ENCODE assay signal across 9 mouse cellular contexts in genomic region chr11:8302347-8303188, GRCm38 (mm10).
DNase-seq lines count a peak whose midpoint lies in the region; ATAC-seq and TF ChIP-seq lines count a peak whose summit lies in the region.
"Had no signal": no experiment of that assay in that cellular context is flagged by ENCODE, and none has a peak within 500 bp of the region (broad histone marks: within the 10 kb centered on the region; RNA-seq: fewer than 3 reads in every experiment).

No protein-coding gene starts in this region.

- H3K27ac ChIP-seq in heart, embryonic 11.5 days (ENCODE audit: low read depth, low read length), result no peak overlapping the region
- no peak overlapping the region for H3K27ac ChIP-seq in forebrain, embryonic 12.5 days
- no peak overlapping the region for H3K27ac ChIP-seq in intestine, embryonic 15.5 days
- no peak overlapping the region for H3K27ac ChIP-seq in midbrain, postnatal 0 days (ENCODE audit: low read depth, low read length)
- H3K27ac ChIP-seq: limb, embryonic 15.5 days had no signal

- no peak for TF ChIP-seq POLR2A in brain, embryonic 14.5 days (IDR thresholded peaks at IDR 0.05; ENCODE audit: borderline replicate concordance, extremely low read depth, insufficient read depth, insufficient read length, poor library complexity, severe bottlenecking)

- H3K27me3 ChIP-seq in heart, embryonic 11.5 days (ENCODE audit: control insufficient read depth, insufficient read depth, low read length), result no peaks in the 10 kb centered on the region; the same call in 1 of the 2 replicates
- no peaks in the 10 kb centered on the region for H3K27me3 ChIP-seq in forebrain, embryonic 12.5 days
- no peaks in the 10 kb centered on the region for H3K27me3 ChIP-seq in intestine, embryonic 15.5 days (replicated peaks)
- no peaks in the 10 kb centered on the region for H3K27me3 ChIP-seq in midbrain, postnatal 0 days (ENCODE audit: insufficient read depth, low read length)
- H3K27me3 ChIP-seq: limb, embryonic 15.5 days had no signal

- intact Hi-C loops in left cerebral cortex, postnatal 25 days (cut with DNase I), result loop anchor here (1.0 to 5.0 kb wide), 3 partner anchors 735 to 1092 kb away; no protein-coding TSS in a partner anchor

- TF ChIP-seq CTCF in brain, embryonic 14.5 days (IDR thresholded peaks at IDR 0.05; ENCODE audit: borderline replicate concordance, extremely low read depth, insufficient read depth, insufficient read length), result peak; percentile 69
- TF ChIP-seq CTCF in midbrain, postnatal 0 days (IDR thresholded peaks at IDR 0.05), result peak; percentile 86

- H3K4me3 ChIP-seq in heart, embryonic 11.5 days (ENCODE audit: low read depth, low read length), result no peak overlapping the region
- H3K4me3 ChIP-seq in forebrain, embryonic 12.5 days (replicated peaks), result no peak overlapping the region
- H3K4me3 ChIP-seq in intestine, embryonic 15.5 days (replicated peaks), result no peak overlapping the region
- no peak overlapping the region for H3K4me3 ChIP-seq in midbrain, postnatal 0 days (ENCODE audit: low read depth, low read length)
- H3K4me3 ChIP-seq: limb, embryonic 15.5 days had no signal

- no peaks in the 10 kb centered on the region for H3K36me3 ChIP-seq in heart, embryonic 11.5 days (ENCODE audit: control insufficient read depth, insufficient read depth, low read length)
- H3K36me3 ChIP-seq in forebrain, embryonic 12.5 days (replicated peaks), result no peaks in the 10 kb centered on the region
- H3K36me3 ChIP-seq in intestine, embryonic 15.5 days, result no peaks in the 10 kb centered on the region
- H3K36me3 ChIP-seq in midbrain, postnatal 0 days (ENCODE audit: insufficient read depth, low read length), result no peaks in the 10 kb centered on the region
- H3K36me3 ChIP-seq: limb, embryonic 15.5 days had no signal

- WGBS in heart, embryonic 11.5 days (ENCODE audit: insufficient replicate concordance), result 41% methylated on average over 14 of the region's 14 CpGs
- WGBS in forebrain, embryonic 12.5 days, result 60% methylated on average over 14 of the region's 14 CpGs
- 43% methylated on average over 14 of the region's 14 CpGs for WGBS in intestine, embryonic 15.5 days
- WGBS in midbrain, postnatal 0 days, result 55% methylated on average over 14 of the region's 14 CpGs

- H3K4me2 ChIP-seq in heart, embryonic 11.5 days, result no peak overlapping the region
- no peak overlapping the region for H3K4me2 ChIP-seq in forebrain, embryonic 12.5 days
- H3K4me2 ChIP-seq in intestine, embryonic 15.5 days (replicated peaks), result no peak overlapping the region
- no peak overlapping the region for H3K4me2 ChIP-seq in midbrain, postnatal 0 days (ENCODE audit: low read depth, low read length, poor library complexity, severe bottlenecking)
- H3K4me2 ChIP-seq: limb, embryonic 15.5 days had no signal

- H3K9me3 ChIP-seq in heart, embryonic 11.5 days (replicated peaks; ENCODE audit: control insufficient read depth, low read length), result no peaks in the 10 kb centered on the region
- no peaks in the 10 kb centered on the region for H3K9me3 ChIP-seq in forebrain, embryonic 12.5 days
- no peaks in the 10 kb centered on the region for H3K9me3 ChIP-seq in intestine, embryonic 15.5 days
- H3K9me3 ChIP-seq in midbrain, postnatal 0 days (ENCODE audit: low read length), result no peaks in the 10 kb centered on the region
- H3K9me3 ChIP-seq: limb, embryonic 15.5 days had no signal

- no peak for ATAC-seq in heart, embryonic 11.5 days (replicated peaks; ENCODE audit: insufficient number of reproducible peaks, low FRiP score, low TSS enrichment)
- peak; percentile 77; the same call in 1 of the 2 replicates for ATAC-seq in forebrain, embryonic 12.5 days (ENCODE audit: low FRiP score)
- peak; percentile 49; the same call in 1 of the 2 replicates for ATAC-seq in intestine, embryonic 15.5 days
- peak; percentile 81 for ATAC-seq in midbrain, postnatal 0 days (ENCODE audit: low FRiP score)

- H3K9ac ChIP-seq in heart, embryonic 11.5 days (ENCODE audit: low read depth, low read length), result no peak overlapping the region
- H3K9ac ChIP-seq in forebrain, embryonic 12.5 days, result no peak overlapping the region
- H3K9ac ChIP-seq in intestine, embryonic 15.5 days, result no peak overlapping the region
- H3K9ac ChIP-seq in midbrain, postnatal 0 days (replicated peaks; ENCODE audit: low read length, poor library complexity, severe bottlenecking), result no peak overlapping the region
- H3K9ac ChIP-seq: limb, embryonic 15.5 days had no signal

- no peaks in the 10 kb centered on the region for H3K4me1 ChIP-seq in heart, embryonic 11.5 days (ENCODE audit: control insufficient read depth, insufficient read depth, low read length)
- no peaks in the 10 kb centered on the region for H3K4me1 ChIP-seq in forebrain, embryonic 12.5 days
- H3K4me1 ChIP-seq in intestine, embryonic 15.5 days (replicated peaks), result no peaks in the 10 kb centered on the region
- H3K4me1 ChIP-seq in midbrain, postnatal 0 days (ENCODE audit: insufficient read depth, low read length), result no peaks in the 10 kb centered on the region

- DNase-seq in heart, adult 8-10 months (ENCODE audit: low spot score), result peak; percentile 28
- DNase-seq in brain, embryonic 14.5 days (ENCODE audit: low read depth), result peak; percentile 81
- DNase-seq in left cerebral cortex, postnatal 25 days (ENCODE audit: low spot score in 2 of 2), result peak; percentile 60 to 65
- peak; percentile 77 for DNase-seq in midbrain, postnatal 0 days (ENCODE audit: low spot score)
- DNase-seq in spleen, adult 12 weeks (ENCODE audit: low spot score), result no peak
